Comparison of ENCODE assay signal across 7 mouse cellular contexts in the genomic region with DNA sequence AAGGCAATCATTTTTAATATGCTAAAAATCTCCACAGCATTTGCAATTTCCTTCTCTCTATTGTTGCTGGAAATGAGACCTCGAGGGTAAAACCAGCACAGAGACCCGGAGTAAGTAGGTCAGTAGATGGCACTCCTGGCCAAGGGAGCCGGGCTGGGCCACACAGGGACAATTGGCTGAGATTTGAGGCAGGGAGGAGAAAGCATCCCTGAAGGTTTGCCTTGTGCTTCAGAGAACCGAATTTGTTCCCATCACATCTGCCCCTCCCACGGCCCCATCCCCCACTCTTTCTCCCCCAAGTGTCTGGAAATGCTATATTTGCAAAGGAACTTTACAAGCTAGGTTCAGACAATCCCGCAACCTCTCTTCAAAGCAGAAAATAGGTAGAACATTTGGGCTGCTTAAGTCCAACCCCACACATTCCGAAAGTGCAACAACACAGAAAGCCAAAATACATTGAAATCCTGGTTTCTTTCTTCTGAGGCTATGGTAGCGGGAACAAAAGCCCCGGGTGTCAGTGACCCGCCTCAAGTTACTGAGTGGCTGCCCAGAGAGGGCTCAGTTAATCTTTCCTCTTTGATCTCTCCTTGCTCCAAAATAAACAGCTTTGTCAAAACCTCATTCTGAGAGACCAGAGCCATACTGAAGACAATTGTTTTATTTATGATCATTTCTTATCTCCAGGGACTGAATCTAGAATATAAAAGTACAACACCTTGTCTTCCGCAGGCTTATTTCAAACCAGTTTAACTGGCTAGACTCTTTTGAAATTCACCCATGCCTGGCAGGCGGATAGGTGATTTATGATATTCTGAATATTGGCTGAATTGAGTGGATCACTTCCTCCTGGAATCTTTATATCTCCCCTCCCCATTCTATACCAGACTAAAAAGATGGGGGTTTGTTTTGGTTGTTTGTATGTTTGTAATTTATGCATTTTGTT.
DNase-seq lines count a peak whose midpoint lies in the region; ATAC-seq and TF ChIP-seq lines count a peak whose summit lies in the region.

No protein-coding gene starts in this region.

- H3K9ac ChIP-seq in forebrain, embryonic 16.5 days (replicated peaks; ENCODE audit: low read depth, low read length), result no peak overlapping the region
- H3K9ac ChIP-seq in hindbrain, embryonic 16.5 days (ENCODE audit: low read depth, low read length), result no peak overlapping the region; the same call in 1 of the 2 replicates
- no peak overlapping the region for H3K9ac ChIP-seq in midbrain, embryonic 13.5 days (replicated peaks)
- no peak overlapping the region for H3K9ac ChIP-seq in stomach, postnatal 0 days (ENCODE audit: low read length)

- peaks cover 7% of the 10 kb centered on the region for H3K36me3 ChIP-seq in forebrain, embryonic 16.5 days (ENCODE audit: control insufficient read depth, insufficient read depth)
- peaks cover 6% of the 10 kb centered on the region; the same call in 1 of the 2 replicates for H3K36me3 ChIP-seq in hindbrain, embryonic 16.5 days (ENCODE audit: control insufficient read depth, insufficient read depth, low read length)
- peaks cover 23% of the 10 kb centered on the region for H3K36me3 ChIP-seq in midbrain, embryonic 13.5 days
- H3K36me3 ChIP-seq in stomach, postnatal 0 days (ENCODE audit: control insufficient read depth, insufficient read depth, low read length), result no peaks in the 10 kb centered on the region

- TF ChIP-seq EP300 in stomach, postnatal 0 days (optimal IDR thresholded peaks at IDR 0.05), result no peak

- 16% methylated on average over 12 of the region's 12 CpGs for WGBS in forebrain, embryonic 16.5 days
- WGBS in hindbrain, embryonic 16.5 days, result 15% methylated on average over 12 of the region's 12 CpGs
- WGBS in midbrain, embryonic 13.5 days, result 6% methylated on average over 12 of the region's 12 CpGs
- WGBS in stomach, postnatal 0 days, result 30% methylated on average over 12 of the region's 12 CpGs

- no peak overlapping the region for H3K27ac ChIP-seq in forebrain, embryonic 16.5 days (ENCODE audit: low read length)
- peak overlapping the region; percentile 39; the same call in 1 of the 2 replicates for H3K27ac ChIP-seq in hindbrain, embryonic 16.5 days (ENCODE audit: low read depth, low read length)
- H3K27ac ChIP-seq in midbrain, embryonic 13.5 days, result peak overlapping the region; percentile 39
- H3K27ac ChIP-seq in stomach, postnatal 0 days (replicated peaks), result no peak overlapping the region

- no peak overlapping the region for H3K4me3 ChIP-seq in forebrain, embryonic 16.5 days (replicated peaks; ENCODE audit: low read length)
- H3K4me3 ChIP-seq in hindbrain, embryonic 16.5 days (ENCODE audit: low read length), result no peak overlapping the region
- no peak overlapping the region for H3K4me3 ChIP-seq in midbrain, embryonic 13.5 days (replicated peaks)
- H3K4me3 ChIP-seq in stomach, postnatal 0 days (ENCODE audit: low read depth, low read length), result no peak overlapping the region

- no peaks in the 10 kb centered on the region for H3K27me3 ChIP-seq in forebrain, embryonic 16.5 days (replicated peaks; ENCODE audit: control insufficient read depth, insufficient read depth, low read length)
- H3K27me3 ChIP-seq in hindbrain, embryonic 16.5 days (replicated peaks; ENCODE audit: control insufficient read depth, insufficient read depth, low read length), result no peaks in the 10 kb centered on the region
- no peaks in the 10 kb centered on the region for H3K27me3 ChIP-seq in midbrain, embryonic 13.5 days
- H3K27me3 ChIP-seq in stomach, postnatal 0 days (ENCODE audit: control insufficient read depth, insufficient read depth, low read length), result no peaks in the 10 kb centered on the region

- H3K9me3 ChIP-seq in forebrain, embryonic 16.5 days (ENCODE audit: control insufficient read depth, low read length), result no peaks in the 10 kb centered on the region
- H3K9me3 ChIP-seq in hindbrain, embryonic 16.5 days (ENCODE audit: control insufficient read depth, low read length), result no peaks in the 10 kb centered on the region
- H3K9me3 ChIP-seq in midbrain, embryonic 13.5 days, result no peaks in the 10 kb centered on the region
- H3K9me3 ChIP-seq in stomach, postnatal 0 days (ENCODE audit: control insufficient read depth, low read length), result no peaks in the 10 kb centered on the region

- peak; percentile 79 for TF ChIP-seq CTCF in stomach, postnatal 0 days (IDR thresholded peaks at IDR 0.05; ENCODE audit: low read depth)

- H3K4me2 ChIP-seq in forebrain, embryonic 16.5 days (ENCODE audit: low read length), result no peak overlapping the region
- H3K4me2 ChIP-seq in hindbrain, embryonic 16.5 days (ENCODE audit: low read length), result peak overlapping the region; percentile 36
- peak overlapping the region; percentile 22 for H3K4me2 ChIP-seq in midbrain, embryonic 13.5 days (replicated peaks)
- no peak overlapping the region for H3K4me2 ChIP-seq in stomach, postnatal 0 days (replicated peaks; ENCODE audit: low read depth)

- H3K4me1 ChIP-seq in forebrain, embryonic 16.5 days (replicated peaks; ENCODE audit: control insufficient read depth, insufficient read depth, low read length), result peaks cover 6% of the 10 kb centered on the region
- peaks cover 7% of the 10 kb centered on the region for H3K4me1 ChIP-seq in hindbrain, embryonic 16.5 days (ENCODE audit: control insufficient read depth, insufficient read depth, low read depth, low read length)
- H3K4me1 ChIP-seq in midbrain, embryonic 13.5 days (replicated peaks), result peaks cover 22% of the 10 kb centered on the region
- H3K4me1 ChIP-seq in stomach, postnatal 0 days (replicated peaks; ENCODE audit: control insufficient read depth, insufficient read depth), result no peaks in the 10 kb centered on the region

- peak; percentile 21 for DNase-seq in ZHBTc4 (ENCODE audit: low read depth, low spot score)
- peak; percentile 77 for DNase-seq in cerebellum, adult 11-12 months
- DNase-seq in left cerebral cortex, adult 18-20 months (ENCODE audit: low spot score in 2 of 2), result peak; percentile 52 to 67
- peak; percentile 63 for DNase-seq in stomach, postnatal 0 days (ENCODE audit: low spot score)

- ATAC-seq in forebrain, embryonic 16.5 days, result peak; percentile 74
- ATAC-seq in hindbrain, embryonic 16.5 days, result peak; percentile 87
- peak; percentile 85 for ATAC-seq in midbrain, embryonic 13.5 days
- ATAC-seq in stomach, postnatal 0 days (ENCODE audit: low FRiP score, low TSS enrichment), result no peak

Comparison
In these comparisons a context has a peak if more than half of its experiments do, and no peak if none do; other contexts are left out.
1. DNase-seq: peak in every context shown above with its lines; median percentile 77 in cerebellum, adult 11-12 months; 63 in stomach, postnatal 0 days; 60 in left cerebral cortex, adult 18-20 months; 21 in ZHBTc4.
2. H3K27ac ChIP-seq: peak in hindbrain, embryonic 16.5 days (single experiment) and midbrain, embryonic 13.5 days (single experiment); none in forebrain, embryonic 16.5 days (single experiment) and stomach, postnatal 0 days (single experiment).
3. H3K4me2 ChIP-seq: peak in hindbrain, embryonic 16.5 days (single experiment) and midbrain, embryonic 13.5 days (single experiment); none in forebrain, embryonic 16.5 days (single experiment) and stomach, postnatal 0 days (single experiment).